Mouse (Mus musculus) heart, adult 2 months (tissue): ENCODE results near the gene Eps8l3. TPM values are rescaled to one million over a fixed set of nuclear protein-coding genes. Genes with fewer than 3 reads are reported as not detected.
A peak's percentile ranks its signal among the peaks of the same experiment; 100 is the strongest.

Experiments used
- DNase-seq, 2 experiments: peaks; one replicate each; pipeline ENCODE4 v3.0.0; 2021
- H3K27ac ChIP-seq: fragments of 200-600 bp; 2 replicates; pipeline ENCODE4 v1.8.1; 2022
- H3K27me3 ChIP-seq: fragments of 200-500 bp; 2 replicates; pipeline ENCODE4 v1.6.1; 2012; ENCODE audit warnings: mild to moderate bottlenecking, low read length, inconsistent platforms, mixed read lengths; ENCODE audit not compliant: control insufficient read depth, insufficient read depth
- H3K36me3 ChIP-seq: fragments of 200-500 bp; 2 replicates; pipeline ENCODE4 v1.6.1; 2012; ENCODE audit warnings: low read length, inconsistent platforms; ENCODE audit not compliant: control insufficient read depth, insufficient read depth
- H3K4me1 ChIP-seq: fragments of 200-500 bp; 2 replicates; pipeline ENCODE4 v1.6.1; 2011; ENCODE audit warnings: low read length; ENCODE audit not compliant: control insufficient read depth, insufficient read depth
- H3K4me3 ChIP-seq: fragments of 200-600 bp; 2 replicates; pipeline ENCODE4 v1.8.1; 2022
- H3K79me2 ChIP-seq: fragments of 200-500 bp; replicated peaks from 2 replicates; pipeline ENCODE4 v1.6.1; 2012; ENCODE audit warnings: mild to moderate bottlenecking, inconsistent platforms, low read length, moderate library complexity, mixed read lengths; ENCODE audit not compliant: control insufficient read depth, insufficient read depth
- H3K9ac ChIP-seq: fragments of 200-500 bp; 2 replicates; pipeline ENCODE4 v1.6.1; 2012; ENCODE audit warnings: low read depth, mild to moderate bottlenecking, control low read depth, inconsistent platforms, low read length, mixed read lengths
- CTCF ChIP-seq: fragments of 200-600 bp; IDR thresholded peaks from 2 replicates; pipeline ENCODE4 v1.8.1; 2022; ENCODE audit warnings: antibody characterized with exemption, mild to moderate bottlenecking, moderate library complexity
- EP300 ChIP-seq: fragments of 200-500 bp; IDR thresholded peaks from 2 replicates; pipeline ENCODE4 v1.6.1; 2011; ENCODE audit warnings: low read depth, low read length, control low read depth; ENCODE audit not compliant: insufficient read depth
- POLR2A ChIP-seq: fragments of 200-500 bp; IDR thresholded peaks from 2 replicates; pipeline ENCODE4 v1.6.1; 2011; ENCODE audit warnings: mild to moderate bottlenecking, low read depth, low read length, control low read depth; ENCODE audit not compliant: insufficient read depth
- WGBS: fragments of 180-500 bp; shearing (Covaris S2); methylation state at CpG from one replicate; pipeline ENCODE4 v1.1.7; 2018; 5-methylcytosine and 5-hydroxymethylcytosine counted together
- intact Hi-C: fragments of 180-260 bp; cut with DNase I; formaldehyde crosslinking; loops from one replicate; pipeline ENCODE4 v1.15.1; 2025
- polyA plus RNA-seq: library from polyadenylated mRNA; depleted of rRNA; stranded (reverse); fragments of >200 nt; gene quantifications from 2 replicates; pipeline ENCODE4 v1.2.3, GENCODE M21; 2012
- total RNA-seq, 2 experiments: library from RNA; stranded (reverse); gene quantifications; 2 replicates each; pipeline ENCODE4 v1.2.3; 2021

Gene Eps8l3
- total and polyA plus RNA-seq, 3 experiments, result not detected

- H3K9ac ChIP-seq, result peak overlapping the region; percentile 0; the same call in 1 of the 2 replicates
- 33% methylated on average over 7 of the region's 7 CpGs for WGBS
- H3K27ac ChIP-seq, result peak overlapping the region; percentile 76
- intact Hi-C loops, result no loop called here
- H3K27me3 ChIP-seq, result no peaks in the 10 kb centered on the region
- H3K36me3 ChIP-seq, result no peaks in the 10 kb centered on the region
- no peaks in the 10 kb centered on the region for H3K79me2 ChIP-seq
- TF ChIP-seq CTCF, result no peak
- TF ChIP-seq EP300, result peak; percentile 58; the same call in 1 of the 2 replicates
- peaks cover 16% of the 10 kb centered on the region for H3K4me1 ChIP-seq
- H3K4me3 ChIP-seq, result no peak overlapping the region
- peak; percentile 73 to 85 for DNase-seq
Observed at GRCm38 (mm10) chr3:107841370-107841769, 35.7 kb upstream of the Eps8l3 start.

DNA sequence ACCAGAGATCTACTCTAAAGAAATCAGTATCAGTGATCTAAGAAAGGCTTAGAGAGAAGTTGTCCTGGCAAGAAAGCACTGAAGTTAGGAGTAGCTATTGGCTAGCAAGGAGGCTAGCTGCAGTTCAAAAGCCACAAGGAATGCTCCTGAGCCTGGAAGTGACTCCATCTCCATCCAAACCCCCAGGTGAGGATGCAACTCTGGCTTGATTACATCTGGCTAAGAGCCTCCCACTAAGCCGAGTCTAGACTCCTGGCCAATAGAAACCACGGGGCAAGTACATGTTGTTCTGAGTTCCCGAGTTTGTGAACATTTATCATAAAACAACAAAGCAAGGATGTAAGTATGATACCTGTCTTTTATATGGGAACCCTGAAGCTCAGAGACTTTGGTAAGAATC is 33.6 kb upstream of the Eps8l3 start:
- WGBS, result 77% methylated on average over 3 of the region's 3 CpGs
- intact Hi-C loops, result no loop called here
- Histone ChIP-seq H3K4me1 (peaks cover 16% of the 10 kb centered on the region), H3K27me3 (no peaks in the 10 kb centered on the region), H3K9ac (no peak overlapping the region), H3K27ac (no peak overlapping the region), H3K36me3 (no peaks in the 10 kb centered on the region), H3K4me3 (no peak overlapping the region), H3K79me2 (no peaks in the 10 kb centered on the region)
- no peak for DNase-seq
- TF ChIP-seq EP300 (no peak), CTCF (no peak), POLR2A (no peak)

DNA sequence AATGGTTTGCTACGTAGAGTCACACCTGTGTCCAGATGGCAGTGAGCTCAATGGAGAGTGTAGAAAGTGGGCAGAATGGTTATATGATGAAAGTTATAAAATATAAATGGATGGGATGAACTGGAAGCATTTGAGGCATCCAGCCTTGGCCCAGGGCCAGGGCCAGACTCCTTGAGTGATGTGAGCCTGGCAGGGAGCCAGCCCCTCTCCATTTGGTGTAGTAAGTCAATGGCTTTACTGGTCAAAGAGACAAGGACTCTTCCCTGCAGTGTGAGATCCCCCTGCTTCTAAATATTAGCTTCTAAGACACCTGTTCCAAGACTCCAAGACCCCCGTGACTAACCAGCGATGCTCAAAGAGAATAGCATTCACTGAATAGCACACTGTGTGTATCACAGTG is 33.0 kb upstream of the Eps8l3 start:
- H3K4me3 ChIP-seq, result no peak overlapping the region
- no peak for DNase-seq
- no peaks in the 10 kb centered on the region for H3K27me3 ChIP-seq
- intact Hi-C loops, result no loop called here
- H3K36me3 ChIP-seq, result no peaks in the 10 kb centered on the region
- no peaks in the 10 kb centered on the region for H3K79me2 ChIP-seq
- 87% methylated on average over 3 of the region's 3 CpGs for WGBS
- no peak overlapping the region; the same call in 1 of the 2 replicates for H3K27ac ChIP-seq
- H3K9ac ChIP-seq, result no peak overlapping the region
- TF ChIP-seq CTCF (no peak), POLR2A (no peak), EP300 (no peak)
- peaks cover 17% of the 10 kb centered on the region for H3K4me1 ChIP-seq

DNA sequence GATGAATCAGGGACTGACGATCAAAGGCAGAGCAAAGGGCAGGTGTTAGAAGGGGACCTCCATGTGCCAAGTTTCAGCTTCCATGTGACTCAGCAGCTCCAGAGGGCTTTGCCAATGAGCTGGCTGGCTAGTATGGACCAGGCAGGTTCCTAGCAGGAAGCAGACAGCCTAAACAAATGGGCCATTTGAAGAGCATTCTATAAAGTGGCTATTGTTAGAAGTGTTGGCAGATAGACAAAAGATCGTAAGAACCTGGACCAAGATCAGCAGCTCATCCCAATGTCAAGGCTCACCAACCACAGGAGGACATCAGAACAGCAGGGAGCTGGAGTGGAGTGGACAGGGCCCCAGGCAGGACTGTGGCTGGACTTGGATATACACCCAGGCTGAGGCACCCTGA is 32.5 kb upstream of the Eps8l3 start:
- no peaks in the 10 kb centered on the region for H3K27me3 ChIP-seq
- intact Hi-C loops, result no loop called here
- H3K9ac ChIP-seq, result no peak overlapping the region
- H3K27ac ChIP-seq, result no peak overlapping the region; the same call in 1 of the 2 replicates
- H3K36me3 ChIP-seq, result no peaks in the 10 kb centered on the region
- peaks cover 21% of the 10 kb centered on the region for H3K4me1 ChIP-seq
- WGBS, result 30% methylated on average over 2 of the region's 2 CpGs
- TF ChIP-seq POLR2A (no peak), CTCF (no peak), EP300 (no peak)
- H3K4me3 ChIP-seq, result no peak overlapping the region
- H3K79me2 ChIP-seq, result no peaks in the 10 kb centered on the region
- no peak for DNase-seq

GRCm38 (mm10) chr3:107846175-107846574 is 30.9 kb upstream of the Eps8l3 start:
- no peaks in the 10 kb centered on the region for H3K27me3 ChIP-seq
- no peak overlapping the region for H3K27ac ChIP-seq
- TF ChIP-seq EP300, result no peak
- no peak overlapping the region for H3K9ac ChIP-seq
- H3K79me2 ChIP-seq, result no peaks in the 10 kb centered on the region
- H3K4me1 ChIP-seq, result peaks cover 24% of the 10 kb centered on the region
- no peaks in the 10 kb centered on the region for H3K36me3 ChIP-seq
- intact Hi-C loops, result no loop called here
- WGBS, result 81% methylated on average over 1 of the region's 1 CpGs
- H3K4me3 ChIP-seq, result no peak overlapping the region
- no peak for DNase-seq

- intact Hi-C loops, result no loop called here
- no peak overlapping the region for H3K27ac ChIP-seq
- WGBS, result 49% methylated on average over 3 of the region's 3 CpGs
- H3K36me3 ChIP-seq, result no peaks in the 10 kb centered on the region
- DNase-seq, result no peak
- no peak overlapping the region for H3K4me3 ChIP-seq
- no peak overlapping the region for H3K9ac ChIP-seq
- TF ChIP-seq CTCF, result no peak
- H3K27me3 ChIP-seq, result no peaks in the 10 kb centered on the region
- peaks cover 21% of the 10 kb centered on the region for H3K4me1 ChIP-seq
- H3K79me2 ChIP-seq, result no peaks in the 10 kb centered on the region
Observed at GRCm38 (mm10) chr3:107846835-107847234, 30.2 kb upstream of the Eps8l3 start.
